Mouse (Mus musculus) C2C12 (cell line): Measurements from ENCODE around the gene Olfr1101. TPM values are rescaled to one million over a fixed set of nuclear protein-coding genes. Genes with fewer than 3 reads are reported as not detected.

Experiments used
- H3K27me3 ChIP-seq: one replicate; pipeline ENCODE4 v1.6.1; 2011; ENCODE audit not compliant: control insufficient read depth, insufficient read depth, insufficient read length
- H3K36me3 ChIP-seq: one replicate; pipeline ENCODE4 v1.6.1; 2011; ENCODE audit not compliant: control insufficient read depth, insufficient read depth
- H3K4me3 ChIP-seq: one replicate; pipeline ENCODE4 v1.5.1; 2011; ENCODE audit warnings: mild to moderate bottlenecking, control low read depth; ENCODE audit not compliant: poor library complexity, insufficient read depth, severe bottlenecking
- H3K79me2 ChIP-seq: one replicate; pipeline ENCODE4 v1.6.1; 2011; ENCODE audit not compliant: control insufficient read depth, insufficient read depth
- H3K79me3 ChIP-seq: one replicate; pipeline ENCODE4 v1.6.1; 2011; ENCODE audit warnings: low read depth, control low read depth
- H3ac ChIP-seq: one replicate; pipeline ENCODE3; 2011; ENCODE audit warnings: low read depth; ENCODE audit not compliant: control insufficient read depth, insufficient read length
- CEBPB ChIP-seq: IDR thresholded peaks from one replicate; pipeline ENCODE4 v1.6.1; 2011; ENCODE audit warnings: low read depth, mild to moderate bottlenecking, control low read depth, moderate library complexity
- CTCF ChIP-seq: IDR thresholded peaks from one replicate; pipeline ENCODE4 v1.5.1; 2011; ENCODE audit not compliant: control insufficient read depth, insufficient read depth, insufficient read length
- FOSL1 ChIP-seq: IDR thresholded peaks from one replicate; pipeline ENCODE4 v1.8.0; 2011; ENCODE audit warnings: mild to moderate bottlenecking, low read length; ENCODE audit not compliant: poor library complexity, insufficient read depth, severe bottlenecking
- MAX ChIP-seq: IDR thresholded peaks from one replicate; pipeline ENCODE4 v1.6.1; 2011; ENCODE audit warnings: mild to moderate bottlenecking, control low read depth
- MYOD1 ChIP-seq: IDR thresholded peaks from one replicate; pipeline ENCODE4 v1.6.1; 2011; ENCODE audit warnings: low read depth; ENCODE audit not compliant: control insufficient read depth, insufficient read length
- MYOG ChIP-seq: IDR thresholded peaks from one replicate; pipeline ENCODE4 v1.6.1; 2011; ENCODE audit not compliant: control insufficient read depth, insufficient read length; ENCODE audit errors: extremely low read depth
- USF1 ChIP-seq: IDR thresholded peaks from one replicate; pipeline ENCODE4 v1.6.1; 2011; ENCODE audit warnings: low read depth, mild to moderate bottlenecking, control low read depth, moderate library complexity
- long read RNA-seq, 2 experiments: library from polyadenylated mRNA; unstranded; transcript quantifications; one replicate each; pipeline ENCODE4 v2.0.0; 2019 to 2020
- polyA plus RNA-seq: library from polyadenylated mRNA; unstranded; fragments of >200 nt; fragmentation: generic; extraction: Trizol; gene quantifications from one replicate; pipeline ENCODE4 v1.2.1, GENCODE M21; 2012; ENCODE audit warnings: missing spikeins

Gene Olfr1101
- not detected for polyA plus RNA-seq
- long read RNA-seq, experiment 1, result 0 reads
- long read RNA-seq, experiment 2, result 0 reads

DNA sequence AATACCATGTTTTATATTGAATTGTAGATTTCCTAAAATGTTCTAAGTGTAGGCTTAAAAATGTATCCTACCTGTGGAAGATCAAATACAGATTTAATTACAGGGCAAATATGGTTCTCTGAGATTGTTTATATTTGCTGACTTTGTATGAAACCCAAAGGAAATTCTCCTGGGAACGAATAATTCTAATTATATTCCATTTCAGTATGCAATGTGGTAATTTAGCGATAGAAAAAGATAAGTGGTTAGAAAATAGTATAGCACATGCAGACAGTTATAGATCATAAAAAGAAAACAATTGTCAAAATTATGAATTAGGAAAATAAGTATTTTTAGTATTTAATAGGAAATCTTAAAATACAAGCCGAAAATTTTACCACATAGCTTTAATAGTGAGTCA is at the start of gene Olfr1101:
Olfr1101 (minus strand) TSS at position 101 of the 400 bp plus-strand sequence.
- no peaks in the 10 kb centered on the region for H3K79me3 ChIP-seq
- no peaks in the 10 kb centered on the region for H3K27me3 ChIP-seq
- no peak for TF ChIP-seq MYOG
- TF ChIP-seq MYOD1, result no peak
- TF ChIP-seq CEBPB, result no peak
- TF ChIP-seq MAX, result no peak
- no peak for TF ChIP-seq CTCF
- no peaks in the 10 kb centered on the region for H3K79me2 ChIP-seq
- no peaks in the 10 kb centered on the region for H3K36me3 ChIP-seq
- no peak within 1 kb of the TSS for H3K4me3 ChIP-seq
- no peak within 1 kb of the TSS for H3ac ChIP-seq

DNA sequence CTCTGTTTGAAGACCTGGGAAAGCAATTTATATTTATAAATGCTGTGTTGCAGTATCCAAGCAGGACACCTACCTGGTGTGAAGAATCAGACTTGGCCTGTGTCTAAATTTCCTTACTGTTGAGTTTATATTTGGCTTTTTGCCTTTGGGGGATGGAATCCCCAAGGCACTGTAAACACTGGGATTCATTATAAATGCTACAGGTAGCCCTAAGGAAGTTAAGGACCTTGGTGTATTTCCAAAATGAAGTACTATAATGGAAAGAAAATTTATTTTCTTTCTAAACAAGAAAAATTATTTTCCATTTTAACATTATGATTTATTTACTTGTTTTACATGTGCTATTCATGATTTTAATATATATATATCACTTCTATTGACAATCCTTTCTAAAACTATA is 45.4 kb upstream of the Olfr1101 start, which contains the start of gene Olfr1105:
Olfr1105 (minus strand) TSS at position 101 of the 400 bp plus-strand sequence.
- Histone ChIP-seq H3K36me3 (no peaks in the 10 kb centered on the region), H3K79me2 (no peaks in the 10 kb centered on the region), H3ac (no peak within 1 kb of the TSS), H3K27me3 (no peaks in the 10 kb centered on the region), H3K4me3 (no peak within 1 kb of the TSS), H3K79me3 (no peaks in the 10 kb centered on the region)
- TF ChIP-seq CTCF (no peak), USF1 (no peak), MYOD1 (no peak), CEBPB (no peak), MAX (no peak), FOSL1 (no peak), MYOG (no peak)

DNA sequence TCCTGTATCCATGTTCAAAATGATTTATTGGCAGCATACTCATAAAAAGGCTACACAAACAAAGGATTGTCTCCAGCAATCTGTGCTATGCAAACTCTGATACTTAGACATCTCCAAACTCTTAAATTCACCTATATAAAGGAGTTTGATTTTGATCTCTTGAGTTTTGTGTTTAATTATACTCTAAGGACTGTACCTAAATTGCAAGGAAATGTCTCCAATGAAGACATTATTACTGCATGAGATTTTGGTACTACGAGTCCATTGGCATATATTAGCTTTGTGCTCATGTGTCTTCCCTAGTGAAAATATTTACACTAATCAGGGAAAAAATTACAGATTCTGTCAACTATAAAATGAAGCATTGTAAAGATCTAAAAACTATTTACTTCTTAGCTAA is 36.0 kb upstream of the Olfr1101 start, which contains the start of gene Olfr1104:
Olfr1104 (minus strand) TSS at position 101 of the 400 bp plus-strand sequence.
- H3K79me3 ChIP-seq, result no peaks in the 10 kb centered on the region
- no peaks in the 10 kb centered on the region for H3K79me2 ChIP-seq
- H3ac ChIP-seq, result no peak within 1 kb of the TSS
- no peaks in the 10 kb centered on the region for H3K27me3 ChIP-seq
- no peak for TF ChIP-seq MYOD1
- TF ChIP-seq CEBPB, result no peak
- no peak for TF ChIP-seq MYOG
- TF ChIP-seq USF1, result no peak
- TF ChIP-seq CTCF, result no peak
- TF ChIP-seq MAX, result no peak
- TF ChIP-seq FOSL1, result no peak
- H3K4me3 ChIP-seq, result no peak within 1 kb of the TSS
- no peaks in the 10 kb centered on the region for H3K36me3 ChIP-seq

DNA sequence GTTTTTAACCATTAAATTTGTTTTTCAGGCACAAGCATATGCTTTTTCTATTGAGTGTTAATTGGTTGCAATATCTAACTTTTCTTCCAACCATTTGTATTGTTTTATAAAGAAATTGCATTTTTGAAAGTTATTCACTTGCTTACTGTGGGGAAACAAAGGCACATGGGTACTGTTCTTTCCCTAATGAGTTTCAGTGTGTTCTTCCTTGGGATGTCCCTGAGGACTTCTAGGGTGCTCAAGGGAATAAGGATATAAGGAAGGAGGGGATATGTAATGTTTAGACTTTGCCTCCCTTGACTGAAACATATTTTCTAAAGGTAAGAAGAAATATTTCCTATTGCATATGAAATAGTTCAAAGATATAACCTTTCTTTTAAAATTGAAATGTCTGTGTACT is 7.1 kb upstream of the Olfr1101 start, which contains the start of gene Olfr1102:
Olfr1102 (plus strand) TSS at position 301 of the 400 bp plus-strand sequence.
- TF ChIP-seq CTCF (no peak), MYOD1 (no peak), MYOG (no peak), MAX (no peak), USF1 (no peak)
- Histone ChIP-seq H3K27me3 (no peaks in the 10 kb centered on the region), H3K36me3 (no peaks in the 10 kb centered on the region), H3K79me3 (no peaks in the 10 kb centered on the region), H3K4me3 (no peak within 1 kb of the TSS), H3K79me2 (no peaks in the 10 kb centered on the region), H3ac (no peak within 1 kb of the TSS)

DNA sequence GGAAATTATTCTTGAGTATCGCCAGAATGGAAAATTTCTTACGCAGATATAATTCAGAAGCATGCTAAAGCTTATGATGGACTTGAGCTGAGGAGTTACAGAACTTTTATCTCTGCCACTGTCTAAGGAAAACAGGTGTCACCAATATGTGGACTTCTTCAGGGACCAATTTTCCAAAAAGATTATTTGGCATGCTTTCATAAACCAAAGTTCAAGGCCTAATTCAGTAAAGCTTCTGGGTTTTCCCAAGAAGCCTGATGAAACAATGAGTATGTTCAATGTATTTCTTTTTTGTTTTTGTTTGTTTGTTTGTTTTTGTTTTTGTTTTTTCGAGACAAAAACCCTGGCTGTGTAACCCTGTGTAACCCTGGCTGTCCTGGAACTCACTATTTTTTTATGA is 11.2 kb downstream of the Olfr1101 start, which contains the start of gene Olfr1100:
Olfr1100 (minus strand) TSS at position 101 of the 400 bp plus-strand sequence.
- H3K79me3 ChIP-seq, result no peaks in the 10 kb centered on the region
- TF ChIP-seq MYOD1, result no peak
- no peak for TF ChIP-seq MAX
- TF ChIP-seq CEBPB, result no peak
- TF ChIP-seq USF1, result no peak
- TF ChIP-seq MYOG, result no peak
- no peak for TF ChIP-seq FOSL1
- no peak for TF ChIP-seq CTCF

DNA sequence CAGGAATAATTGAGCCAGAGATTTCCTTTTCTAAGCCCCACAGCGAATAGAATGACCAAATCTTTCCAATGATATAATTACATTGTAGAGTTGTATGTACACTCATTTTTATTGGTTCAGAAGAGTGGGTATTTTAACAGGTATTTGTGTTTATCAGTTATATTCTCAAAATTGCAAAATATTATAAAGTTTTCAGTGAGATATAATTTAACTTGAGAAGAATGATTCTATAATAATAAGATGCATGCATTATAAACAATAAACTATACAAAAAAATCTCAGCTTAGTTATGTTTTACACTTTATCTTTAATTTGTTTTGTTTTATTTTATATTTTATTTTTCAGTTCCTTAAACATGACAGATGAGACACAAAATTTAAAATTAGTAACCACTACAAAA is 30.4 kb downstream of the Olfr1101 start, which contains the start of gene Olfr1099:
Olfr1099 (minus strand) TSS at position 101 of the 400 bp plus-strand sequence.
- Histone ChIP-seq H3K4me3 (no peak within 1 kb of the TSS), H3K36me3 (no peaks in the 10 kb centered on the region), H3ac (no peak within 1 kb of the TSS), H3K27me3 (no peaks in the 10 kb centered on the region), H3K79me2 (no peaks in the 10 kb centered on the region), H3K79me3 (no peaks in the 10 kb centered on the region)
- TF ChIP-seq USF1 (no peak), CEBPB (no peak)

More for the DNA sequence above, 11.2 kb downstream of the Olfr1101 start, which contains the start of gene Olfr1100:
- H3ac ChIP-seq, result no peak within 1 kb of the TSS
- H3K79me2 ChIP-seq, result no peaks in the 10 kb centered on the region
- no peaks in the 10 kb centered on the region for H3K27me3 ChIP-seq
- no peak within 1 kb of the TSS for H3K4me3 ChIP-seq
- H3K36me3 ChIP-seq, result no peaks in the 10 kb centered on the region

Other genes starting within 250 kb of the Olfr1101 start
- gene Olfr1090, start 232.2 kb downstream of the Olfr1101 start, polyA plus RNA-seq, result not detected
- gene Olfr1093, start 208.7 kb downstream of the Olfr1101 start, polyA plus RNA-seq, result not detected
- gene Olfr141, start 181.2 kb downstream of the Olfr1101 start, polyA plus RNA-seq, result not detected
- not detected for gene Olfr1094, start 166.6 kb downstream of the Olfr1101 start, polyA plus RNA-seq
- not detected for gene Olfr1095, start 139.5 kb downstream of the Olfr1101 start, polyA plus RNA-seq
- not detected for gene Gm13723, start 116.4 kb downstream of the Olfr1101 start, polyA plus RNA-seq
- not detected for gene Olfr1097, start 99.0 kb downstream of the Olfr1101 start, polyA plus RNA-seq
- not detected for gene Olfr1098, start 66.7 kb downstream of the Olfr1101 start, polyA plus RNA-seq
- gene Olfr1099, start 30.5 kb downstream of the Olfr1101 start, polyA plus RNA-seq, result not detected
- not detected for gene Olfr1100, start 11.3 kb downstream of the Olfr1101 start, polyA plus RNA-seq
- not detected for gene Olfr1102, start 7.2 kb upstream of the Olfr1101 start, polyA plus RNA-seq
- not detected for gene Olfr1104, start 35.9 kb upstream of the Olfr1101 start, polyA plus RNA-seq
- not detected for gene Olfr1105, start 45.3 kb upstream of the Olfr1101 start, polyA plus RNA-seq
- gene Olfr1106, start 61.1 kb upstream of the Olfr1101 start, polyA plus RNA-seq, result not detected
- gene Olfr1107, start 84.6 kb upstream of the Olfr1101 start, polyA plus RNA-seq, result not detected
- not detected for gene Olfr1109, start 104.8 kb upstream of the Olfr1101 start, polyA plus RNA-seq
- gene Olfr259, start 123.3 kb upstream of the Olfr1101 start, polyA plus RNA-seq, result not detected
- not detected for gene Olfr1110, start 149.1 kb upstream of the Olfr1101 start, polyA plus RNA-seq
- not detected for gene Olfr1111, start 161.4 kb upstream of the Olfr1101 start, polyA plus RNA-seq
- not detected for gene Olfr1112, start 196.6 kb upstream of the Olfr1101 start, polyA plus RNA-seq
- not detected for gene Olfr1113, start 217.7 kb upstream of the Olfr1101 start, polyA plus RNA-seq